Mouse (Mus musculus) heart, postnatal 0 days (tissue): ENCODE measurements around the gene Olfr356. TPM values are rescaled to one million over a fixed set of nuclear protein-coding genes. Genes with fewer than 3 reads are reported as not detected.

ENCODE experiments used
- ATAC-seq: fragments of 200-750 bp; cut with Nextera tagmentation; 2 replicates; pipeline ENCODE4 v1.8.0; 2017; ENCODE audit warnings: low read depth, moderate number of reproducible peaks, moderate library complexity; ENCODE audit not compliant: insufficient read depth
- DNase-seq: peaks from one replicate; pipeline ENCODE4 v3.0.0-alpha.2; 2016; ENCODE audit warnings: low spot score
- H3K27ac ChIP-seq: fragments of 300-500 bp; sonication (generic); 2 replicates; pipeline ENCODE4 v1.5.1; 2014; ENCODE audit warnings: low read depth, mild to moderate bottlenecking
- H3K27me3 ChIP-seq: fragments of 300-500 bp; sonication (generic); 2 replicates; pipeline ENCODE4 v1.6.1; 2014; ENCODE audit warnings: low read length, mixed read lengths; ENCODE audit not compliant: control insufficient read depth, insufficient read depth
- H3K36me3 ChIP-seq: fragments of 300-500 bp; sonication (generic); replicated peaks from 2 replicates; pipeline ENCODE4 v1.6.1; 2014; ENCODE audit warnings: low read length, mixed read lengths; ENCODE audit not compliant: control insufficient read depth, insufficient read depth
- H3K4me1 ChIP-seq: fragments of 300-500 bp; sonication (generic); 2 replicates; pipeline ENCODE4 v1.6.1; 2014; ENCODE audit warnings: antibody characterized with exemption; ENCODE audit not compliant: control insufficient read depth, insufficient read depth
- H3K4me2 ChIP-seq: fragments of 300-500 bp; sonication (generic); 2 replicates; pipeline ENCODE4 v1.6.1; 2014; ENCODE audit warnings: low read depth, mild to moderate bottlenecking, low read length, moderate library complexity
- H3K4me3 ChIP-seq: fragments of 300-500 bp; sonication (generic); 2 replicates; pipeline ENCODE4 v1.5.1; 2014; ENCODE audit warnings: low read depth, low read length
- H3K9ac ChIP-seq: fragments of 300-500 bp; sonication (generic); replicated peaks from 2 replicates; pipeline ENCODE4 v1.6.1; 2014; ENCODE audit warnings: low read depth, low read length, mixed read lengths
- H3K9me3 ChIP-seq: fragments of 300-500 bp; sonication (generic); replicated peaks from 2 replicates; pipeline ENCODE4 v1.6.1; 2016; ENCODE audit warnings: low read length; ENCODE audit not compliant: control insufficient read depth
- CTCF ChIP-seq: IDR thresholded peaks from 2 replicates; pipeline ENCODE4 v1.5.1; 2016; ENCODE audit warnings: antibody characterized with exemption, control low read depth, low read depth
- EP300 ChIP-seq: IDR thresholded peaks from 2 replicates; pipeline ENCODE4 v1.6.1; 2016; ENCODE audit warnings: antibody characterized with exemption, low read depth
- WGBS: fragments of 180-500 bp; shearing (Covaris S2); extraction: QIAGEN DNeasy Blood & Tissue Kit; methylation state at CpG from one replicate; pipeline ENCODE4 v1.1.7; 2014; 5-methylcytosine and 5-hydroxymethylcytosine counted together
- polyA plus RNA-seq: library from polyadenylated mRNA; unstranded; fragments of >200 nt; fragmentation: Nextera tagmentation; extraction: Ambion mirVana; gene quantifications from 2 replicates; pipeline ENCODE4 v1.2.1, GENCODE M21; 2015
- total RNA-seq: library from RNA; depleted of rRNA; stranded (reverse); fragments of >200 nt; gene quantifications from 2 replicates; pipeline ENCODE4 v1.2.3, GENCODE M21; 2014; ENCODE audit warnings: low replicate concordance; rRNA removed

Olfr356 gene
- total RNA-seq = not detected in 2 replicates
- polyA plus RNA-seq = not detected in 2 replicates

- no peak within 1 kb of the TSS for H3K27ac ChIP-seq
- H3K4me2 ChIP-seq = no peak within 1 kb of the TSS
- ATAC-seq (no peak), DNase-seq (no peak)
- 0 out of 2 replicates have a peak, but pooled peaks cover 7% of the 10 kb centered on the region for H3K9me3 ChIP-seq
- no peak within 1 kb of the TSS for H3K9ac ChIP-seq
- no peaks in the 10 kb centered on the region for H3K36me3 ChIP-seq
- WGBS = 71% methylated on average over 2 of the region's 2 CpGs
- H3K27me3 ChIP-seq = no peaks in the 10 kb centered on the region
- no peak for TF ChIP-seq EP300
- TF ChIP-seq CTCF = no peak
- no peaks in the 10 kb centered on the region for H3K4me1 ChIP-seq
- H3K4me3 ChIP-seq = no peak within 1 kb of the TSS
Measured at GRCm38 (mm10) chr2:36936821-36937220, at the start of gene Olfr356. Gene Olfr356, plus strand, starts transcription at chr2:36937121.

GRCm38 (mm10) chr2:36892836-36893235 is 44.1 kb upstream of the Olfr356 start, which contains the start of gene Olfr353:
Gene Olfr353, minus strand, starts transcription at chr2:36892936.
- no peak for TF ChIP-seq CTCF
- no peak for TF ChIP-seq EP300
- Histone ChIP-seq H3K27ac (no peak within 1 kb of the TSS), H3K36me3 (no peaks in the 10 kb centered on the region), H3K4me2 (no peak within 1 kb of the TSS), H3K9me3 (no peaks in the 10 kb centered on the region; the same call in 1 of the 2 replicates), H3K4me3 (no peak within 1 kb of the TSS), H3K4me1 (no peaks in the 10 kb centered on the region), H3K9ac (no peak within 1 kb of the TSS), H3K27me3 (no peaks in the 10 kb centered on the region)
- no peak for ATAC-seq
- DNase-seq = no peak

DNA sequence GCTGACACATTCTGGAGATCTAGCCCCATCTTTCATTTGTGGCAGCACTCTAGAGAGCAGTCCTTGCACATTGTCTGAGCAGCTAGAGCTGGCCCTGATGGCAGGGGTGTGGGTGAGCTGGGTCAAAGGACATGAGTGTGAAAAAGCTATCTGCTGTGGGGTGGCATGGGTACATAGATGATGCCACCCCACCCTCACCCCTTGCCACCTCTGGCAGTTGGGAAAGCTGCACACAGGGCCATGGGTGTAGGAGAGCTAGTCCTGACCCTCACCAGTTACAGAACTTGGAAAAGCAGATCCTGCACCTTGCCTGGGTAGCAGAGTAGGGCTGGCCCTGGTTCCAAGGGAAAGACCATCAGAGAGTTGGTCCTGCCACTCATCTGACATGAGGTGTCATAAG is 39.8 kb upstream of the Olfr356 start:
- Histone ChIP-seq H3K27me3 (no peaks in the 10 kb centered on the region), H3K36me3 (no peaks in the 10 kb centered on the region), H3K4me1 (no peaks in the 10 kb centered on the region), H3K9me3 (0 out of 2 replicates have a peak, but pooled peaks cover 10% of the 10 kb centered on the region), H3K4me3 (no peak overlapping the region), H3K4me2 (no peak overlapping the region), H3K9ac (no peak overlapping the region), H3K27ac (no peak overlapping the region)
- TF ChIP-seq CTCF (no peak), EP300 (no peak)
- DNase-seq (no peak), ATAC-seq (no peak)

GRCm38 (mm10) chr2:36905380-36905779 is 31.5 kb upstream of the Olfr356 start, which contains the start of gene Olfr354:
Gene Olfr354, plus strand, starts transcription at chr2:36905680.
- Histone ChIP-seq H3K27ac (no peak within 1 kb of the TSS), H3K36me3 (no peaks in the 10 kb centered on the region), H3K4me3 (no peak within 1 kb of the TSS), H3K4me2 (no peak within 1 kb of the TSS), H3K27me3 (no peaks in the 10 kb centered on the region), H3K9ac (no peak within 1 kb of the TSS), H3K4me1 (no peaks in the 10 kb centered on the region), H3K9me3 (peaks cover 5% of the 10 kb centered on the region; the same call in 1 of the 2 replicates)
- no peak for TF ChIP-seq EP300
- TF ChIP-seq CTCF = no peak
- DNase-seq = no peak
- no peak for ATAC-seq

- no peaks in the 10 kb centered on the region for H3K36me3 ChIP-seq
- no peak within 1 kb of the TSS for H3K4me2 ChIP-seq
- no peak for DNase-seq
- no peak within 1 kb of the TSS for H3K9ac ChIP-seq
- no peak for ATAC-seq
- no peaks in the 10 kb centered on the region for H3K4me1 ChIP-seq
- TF ChIP-seq CTCF (no peak), EP300 (no peak)
- no peak within 1 kb of the TSS for H3K4me3 ChIP-seq
- no peaks in the 10 kb centered on the region for H3K27me3 ChIP-seq
- no peak within 1 kb of the TSS for H3K27ac ChIP-seq
- no peaks in the 10 kb centered on the region for H3K9me3 ChIP-seq
Measured at GRCm38 (mm10) chr2:36928797-36929196, 8.1 kb upstream of the Olfr356 start, which contains the start of gene Olfr355. Gene Olfr355, minus strand, starts transcription at chr2:36928897.

Other genes starting within 250 kb of the Olfr356 start
- gene Olfr347, start 205.2 kb upstream of the Olfr356 start, total RNA-seq = not detected in 2 replicates
- gene Olfr347, start 205.2 kb upstream of the Olfr356 start, polyA plus RNA-seq = not detected in 2 replicates
- gene Olfr348, start 152.8 kb upstream of the Olfr356 start, total RNA-seq = not detected in 2 replicates
- not detected in 2 replicates for gene Olfr348, start 152.8 kb upstream of the Olfr356 start, polyA plus RNA-seq
- not detected in 2 replicates for gene Olfr50, start 146.6 kb upstream of the Olfr356 start, total RNA-seq
- gene Olfr50, start 146.6 kb upstream of the Olfr356 start, polyA plus RNA-seq = not detected in 2 replicates
- gene Olfr3, start 120.1 kb upstream of the Olfr356 start, total RNA-seq = not detected in 2 replicates
- not detected in 2 replicates for gene Olfr3, start 120.1 kb upstream of the Olfr356 start, polyA plus RNA-seq
- not detected in 2 replicates for gene Olfr350, start 90.8 kb upstream of the Olfr356 start, total RNA-seq
- not detected in 2 replicates for gene Olfr350, start 90.8 kb upstream of the Olfr356 start, polyA plus RNA-seq
- not detected in 2 replicates for gene Olfr351, start 74.5 kb upstream of the Olfr356 start, total RNA-seq
- gene Olfr351, start 74.5 kb upstream of the Olfr356 start, polyA plus RNA-seq = not detected in 2 replicates
- gene Olfr352, start 68.7 kb upstream of the Olfr356 start, total RNA-seq = not detected in 2 replicates
- gene Olfr352, start 68.7 kb upstream of the Olfr356 start, polyA plus RNA-seq = not detected in 2 replicates
- gene Olfr353, start 44.2 kb upstream of the Olfr356 start, total RNA-seq = not detected in 2 replicates
- gene Olfr353, start 44.2 kb upstream of the Olfr356 start, polyA plus RNA-seq = not detected in 2 replicates
- not detected in 2 replicates for gene Olfr354, start 31.4 kb upstream of the Olfr356 start, total RNA-seq
- gene Olfr354, start 31.4 kb upstream of the Olfr356 start, polyA plus RNA-seq = not detected in 2 replicates
- gene Olfr355, start 8.2 kb upstream of the Olfr356 start, total RNA-seq = not detected in 2 replicates
- gene Olfr355, start 8.2 kb upstream of the Olfr356 start, polyA plus RNA-seq = not detected in 2 replicates
- not detected in 2 replicates for gene Olfr357, start 56.7 kb downstream of the Olfr356 start, total RNA-seq
- not detected in 2 replicates for gene Olfr357, start 56.7 kb downstream of the Olfr356 start, polyA plus RNA-seq
- gene Olfr358, start 72.2 kb downstream of the Olfr356 start, total RNA-seq = not detected in 2 replicates
- gene Olfr358, start 72.2 kb downstream of the Olfr356 start, polyA plus RNA-seq = not detected in 2 replicates
- not detected in 2 replicates for gene Olfr360, start 128.6 kb downstream of the Olfr356 start, total RNA-seq
- gene Olfr360, start 128.6 kb downstream of the Olfr356 start, polyA plus RNA-seq = not detected in 2 replicates
- not detected in 2 replicates for gene Olfr361, start 152.2 kb downstream of the Olfr356 start, total RNA-seq
- gene Olfr361, start 152.2 kb downstream of the Olfr356 start, polyA plus RNA-seq = not detected in 2 replicates
- gene Olfr362, start 180.8 kb downstream of the Olfr356 start, total RNA-seq = not detected in 2 replicates
- gene Olfr362, start 180.8 kb downstream of the Olfr356 start, polyA plus RNA-seq = not detected in 2 replicates
- gene Olfr364-ps1, start 202.2 kb downstream of the Olfr356 start, total RNA-seq = not detected in 2 replicates
- not detected in 2 replicates for gene Olfr364-ps1, start 202.2 kb downstream of the Olfr356 start, polyA plus RNA-seq